Mouse (Mus musculus) heart, postnatal 0 days (tissue): ENCODE data around the gene Zmat5.

ENCODE experiments used
- CTCF ChIP-seq: IDR thresholded peaks from 2 replicates; pipeline ENCODE4 v1.5.1; 2016; ENCODE audit warnings: antibody characterized with exemption, control low read depth, low read depth
- EP300 ChIP-seq: IDR thresholded peaks from 2 replicates; pipeline ENCODE4 v1.6.1; 2016; ENCODE audit warnings: antibody characterized with exemption, low read depth

DNA sequence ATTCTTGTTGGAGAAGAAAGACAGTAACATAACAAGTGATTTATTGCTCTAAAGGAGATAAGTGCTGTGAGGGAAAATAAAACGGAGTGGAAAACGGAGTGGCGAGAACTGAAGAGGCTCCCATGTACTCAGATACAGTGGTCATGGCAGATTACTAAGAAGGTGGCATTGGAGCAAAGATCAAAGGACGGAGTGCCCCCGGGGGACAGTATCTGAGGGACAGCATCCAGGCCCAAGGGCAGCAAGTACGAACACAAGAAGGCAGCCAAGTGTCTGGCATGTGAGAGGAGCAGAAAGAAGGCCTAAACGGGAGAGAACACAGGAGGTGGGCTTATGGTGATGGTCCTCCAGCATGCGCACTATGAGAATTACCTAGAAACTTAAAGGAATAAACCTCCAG lies 17.2 kb downstream of the Zmat5 start:
- TF ChIP-seq CTCF (no peak), EP300 (no peak)
